Mouse (Mus musculus) small intestine, adult 10 weeks (tissue): ENCODE results near the gene Gm1330. TPM values are rescaled to one million over a fixed set of nuclear protein-coding genes. Genes with fewer than 3 reads are reported as not detected.

Experiments
- polyA plus RNA-seq: library from polyadenylated mRNA; stranded (reverse); fragments of 350-450 nt; fragmentation: Illumina TruSeq; extraction: RNeasy Lipid Tissue Mini Kit (QIAGEN cat#74804); gene quantifications from one replicate; pipeline ENCODE4 v1.2.3, GENCODE M21; 2014; ENCODE audit warnings: low replicate concordance

The Gm1330 gene
- polyA plus RNA-seq: not detected

GRCm38 (mm10) chr2:149003151-149003550 is at the start of gene Gm1330:
Gm1330 (minus strand) TSS chr2:149003251.

DNA sequence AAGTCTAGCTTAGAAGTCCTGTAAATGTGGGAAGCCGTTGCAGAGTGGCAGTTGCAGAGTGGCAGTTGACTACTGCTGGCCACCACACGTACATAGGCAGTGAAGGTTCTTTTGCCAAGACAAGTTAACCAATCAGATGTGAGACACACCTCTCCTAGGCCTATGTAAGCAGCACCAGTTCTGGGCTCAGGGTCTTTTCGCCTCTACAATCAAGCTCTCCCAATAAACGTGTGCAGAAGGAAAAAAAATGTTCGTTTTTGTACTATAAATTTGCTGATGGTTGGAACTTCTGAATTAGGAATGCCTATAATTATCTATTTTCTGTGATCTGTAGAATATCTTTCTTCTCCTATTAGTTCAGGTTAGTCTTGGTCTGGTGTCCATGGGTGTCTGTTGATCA is 14.1 kb upstream of the Gm1330 start, which contains the start of gene Gm10750:
Gene Gm10750, minus strand, starts transcription at position 101 of the 400 bp plus-strand sequence.

Other genes starting within 250 kb of the Gm1330 start
- not detected for gene Cst11, start 231.8 kb downstream of the Gm1330 start, polyA plus RNA-seq
- gene 8030411F24Rik, start 221.2 kb downstream of the Gm1330 start, polyA plus RNA-seq: not detected
- not detected for gene Cst12, start 213.9 kb downstream of the Gm1330 start, polyA plus RNA-seq
- not detected for gene Cst8, start 204.5 kb downstream of the Gm1330 start, polyA plus RNA-seq
- gene Cst13, start 183.2 kb downstream of the Gm1330 start, polyA plus RNA-seq: not detected
- gene Cst9, start 168.1 kb downstream of the Gm1330 start, polyA plus RNA-seq: not detected
- gene 9230104L09Rik, start 138.2 kb downstream of the Gm1330 start, polyA plus RNA-seq: not detected
- 4.9 TPM for gene Cst3, start 127.6 kb downstream of the Gm1330 start, polyA plus RNA-seq
- gene Gm10750, start 14.0 kb upstream of the Gm1330 start, polyA plus RNA-seq: not detected